Mouse (Mus musculus) liver, embryonic 14.5 days (tissue): ENCODE data around the gene Arhgef26.

ENCODE experiments used
- CTCF ChIP-seq: IDR thresholded peaks from 2 replicates; pipeline ENCODE4 v1.5.1; 2016; ENCODE audit warnings: antibody characterized with exemption, low read depth, control low read depth
- EP300 ChIP-seq: IDR thresholded peaks from 2 replicates; pipeline ENCODE4 v1.6.1; 2016; ENCODE audit warnings: antibody characterized with exemption, low read depth

- TF ChIP-seq CTCF (no peak), EP300 (no peak)
Measured at GRCm38 (mm10) chr3:62506488-62507205, 168.5 kb downstream of the Arhgef26 start, which contains the start of gene Dhx36.
